Mouse (Mus musculus) kidney, embryonic 16.5 days (tissue): ENCODE data around the gene Pla2g12b. TPM values are rescaled to one million over a fixed set of nuclear protein-coding genes. Genes with fewer than 3 reads are reported as not detected.
"Not testable (repeated sequence)": the region's sequence is repeated elsewhere in the genome, so short reads cannot be mapped to it uniquely, and the experiment has no call there.

ENCODE experiments used
- ATAC-seq: fragments of 200-750 bp; cut with Nextera tagmentation; 2 replicates; pipeline ENCODE4 v1.8.0; 2017; ENCODE audit warnings: moderate TSS enrichment; ENCODE audit not compliant: low FRiP score, low TSS enrichment
- H3K27ac ChIP-seq: fragments of 300-500 bp; sonication (generic); 2 replicates; pipeline ENCODE4 v1.5.1; 2014; ENCODE audit warnings: low read length
- H3K27me3 ChIP-seq: fragments of 300-500 bp; sonication (generic); 2 replicates; pipeline ENCODE4 v1.6.1; 2014; ENCODE audit warnings: low read length, control low read depth, mixed read lengths; ENCODE audit not compliant: insufficient read depth
- H3K36me3 ChIP-seq: fragments of 300-500 bp; sonication (generic); 2 replicates; pipeline ENCODE4 v1.6.1; 2014; ENCODE audit warnings: low read length, control low read depth, mixed read lengths; ENCODE audit not compliant: insufficient read depth
- H3K4me1 ChIP-seq: fragments of 300-500 bp; sonication (generic); 2 replicates; pipeline ENCODE4 v1.6.1; 2014; ENCODE audit warnings: low read length, control low read depth, mixed read lengths; ENCODE audit not compliant: insufficient read depth
- H3K4me2 ChIP-seq: fragments of 300-500 bp; sonication (generic); replicated peaks from 2 replicates; pipeline ENCODE4 v1.6.1; 2014; ENCODE audit warnings: low read depth, low read length
- H3K4me3 ChIP-seq: fragments of 300-500 bp; sonication (generic); 2 replicates; pipeline ENCODE4 v1.5.1; 2014; ENCODE audit warnings: mild to moderate bottlenecking, low read length
- H3K9ac ChIP-seq: fragments of 300-500 bp; sonication (generic); replicated peaks from 2 replicates; pipeline ENCODE4 v1.6.1; 2014; ENCODE audit warnings: low read length
- H3K9me3 ChIP-seq: fragments of 300-500 bp; sonication (generic); 2 replicates; pipeline ENCODE4 v1.6.1; 2016; ENCODE audit warnings: low read length, control low read depth
- WGBS: fragments of 180-500 bp; shearing (Covaris S2); extraction: QIAGEN DNeasy Blood & Tissue Kit; methylation state at CpG from one replicate; pipeline ENCODE4 v1.1.7; 2014; 5-methylcytosine and 5-hydroxymethylcytosine counted together
- polyA plus RNA-seq: library from polyadenylated mRNA; unstranded; fragments of >200 nt; fragmentation: Nextera tagmentation; extraction: Ambion mirVana; gene quantifications from 2 replicates; pipeline ENCODE4 v1.2.1, GENCODE M21; 2015

Pla2g12b gene
- polyA plus RNA-seq, 1 experiment from 2014 or later, result 0.44 TPM

GRCm38 (mm10) chr10:59368729-59369128, 34.7 kb upstream of the Pla2g12b start:
- no peak for ATAC-seq
- Histone ChIP-seq H3K27me3 (no peaks in the 10 kb centered on the region), H3K4me2 (no peak overlapping the region), H3K4me3 (no peak overlapping the region), H3K27ac (no peak overlapping the region), H3K36me3 (peaks cover 50% of the 10 kb centered on the region), H3K4me1 (no peaks in the 10 kb centered on the region), H3K9ac (no peak overlapping the region), H3K9me3 (no peaks in the 10 kb centered on the region)
- WGBS, result 87% methylated on average over 8 of the region's 8 CpGs

GRCm38 (mm10) chr10:59369426-59369825, 34.0 kb upstream of the Pla2g12b start:
- no peak overlapping the region for H3K4me2 ChIP-seq
- no peaks in the 10 kb centered on the region for H3K9me3 ChIP-seq
- ATAC-seq, result no peak
- WGBS, result 91% methylated on average over 9 of the region's 9 CpGs
- peaks cover 54% of the 10 kb centered on the region for H3K36me3 ChIP-seq
- no peaks in the 10 kb centered on the region for H3K4me1 ChIP-seq
- H3K27ac ChIP-seq, result no peak overlapping the region
- H3K9ac ChIP-seq, result no peak overlapping the region
- H3K4me3 ChIP-seq, result no peak overlapping the region
- H3K27me3 ChIP-seq, result no peaks in the 10 kb centered on the region

GRCm38 (mm10) chr10:59377906-59378305, 25.6 kb upstream of the Pla2g12b start:
- 85% methylated on average over 10 of the region's 10 CpGs for WGBS
- Histone ChIP-seq H3K36me3 (peaks cover 13% of the 10 kb centered on the region), H3K9ac (no peak overlapping the region), H3K27ac (no peak overlapping the region), H3K9me3 (no peaks in the 10 kb centered on the region; the same call in 1 of the 2 replicates), H3K4me2 (no peak overlapping the region), H3K27me3 (no peaks in the 10 kb centered on the region), H3K4me3 (no peak overlapping the region), H3K4me1 (no peaks in the 10 kb centered on the region)
- ATAC-seq, result no peak

GRCm38 (mm10) chr10:59378728-59379127, 24.7 kb upstream of the Pla2g12b start:
- H3K9ac ChIP-seq, result no peak overlapping the region
- no peak for ATAC-seq
- 91% methylated on average over 4 of the region's 4 CpGs for whole genome bisulfite sequencing
- H3K27me3 ChIP-seq, result no peaks in the 10 kb centered on the region
- no peak overlapping the region for H3K4me3 ChIP-seq
- H3K4me1 ChIP-seq, result no peaks in the 10 kb centered on the region
- no peak overlapping the region for H3K27ac ChIP-seq
- H3K9me3 ChIP-seq, result no peaks in the 10 kb centered on the region; the same call in 1 of the 2 replicates
- no peak overlapping the region for H3K4me2 ChIP-seq
- peaks cover 7% of the 10 kb centered on the region for H3K36me3 ChIP-seq

- WGBS, result 49% methylated on average over 3 of the region's 3 CpGs
- Histone ChIP-seq H3K4me2 (no peak overlapping the region), H3K4me1 (no peaks in the 10 kb centered on the region), H3K27ac (no peak overlapping the region), H3K9me3 (no peaks in the 10 kb centered on the region; the same call in 1 of the 2 replicates), H3K27me3 (no peaks in the 10 kb centered on the region), H3K36me3 (no peaks in the 10 kb centered on the region), H3K4me3 (no peak overlapping the region), H3K9ac (no peak overlapping the region)
- ATAC-seq, result no peak
Observed at GRCm38 (mm10) chr10:59379927-59380326, 23.5 kb upstream of the Pla2g12b start.

GRCm38 (mm10) chr10:59380411-59380821, 23.0 kb upstream of the Pla2g12b start:
- Histone ChIP-seq H3K9ac (no peak overlapping the region), H3K4me3 (no peak overlapping the region), H3K4me1 (no peaks in the 10 kb centered on the region), H3K9me3 (no peaks in the 10 kb centered on the region; the same call in 1 of the 2 replicates), H3K27ac (no peak overlapping the region), H3K27me3 (no peaks in the 10 kb centered on the region), H3K36me3 (no peaks in the 10 kb centered on the region), H3K4me2 (no peak overlapping the region)
- ATAC-seq, result no peak
- WGBS, result 79% methylated on average over 2 of the region's 2 CpGs

- not testable (repeated sequence) for ATAC-seq, H3K4me1 ChIP-seq, H3K9me3 ChIP-seq, H3K4me3 ChIP-seq, H3K36me3 ChIP-seq, H3K4me2 ChIP-seq, H3K27me3 ChIP-seq, H3K27ac ChIP-seq, H3K9ac ChIP-seq
- WGBS, result 70% methylated on average over 5 of the region's 10 CpGs
Observed at GRCm38 (mm10) chr10:59381563-59381962, 21.9 kb upstream of the Pla2g12b start.

- Histone ChIP-seq H3K9ac (no peak overlapping the region), H3K36me3 (no peaks in the 10 kb centered on the region), H3K4me2 (no peak overlapping the region), H3K4me3 (no peak overlapping the region), H3K27me3 (no peaks in the 10 kb centered on the region), H3K9me3 (peaks cover 15% of the 10 kb centered on the region), H3K27ac (no peak overlapping the region), H3K4me1 (no peaks in the 10 kb centered on the region)
- no peak for ATAC-seq
- WGBS, result 79% methylated on average over 7 of the region's 8 CpGs
Observed at GRCm38 (mm10) chr10:59386951-59387350, 16.5 kb upstream of the Pla2g12b start.

- ATAC-seq, result no peak
- Histone ChIP-seq H3K27ac (no peak overlapping the region), H3K4me3 (no peak overlapping the region), H3K9ac (no peak overlapping the region), H3K9me3 (peaks cover 15% of the 10 kb centered on the region), H3K36me3 (no peaks in the 10 kb centered on the region), H3K4me1 (no peaks in the 10 kb centered on the region), H3K4me2 (no peak overlapping the region), H3K27me3 (no peaks in the 10 kb centered on the region)
- WGBS, result 94% methylated on average over 3 of the region's 3 CpGs
Observed at GRCm38 (mm10) chr10:59389652-59390051, 13.8 kb upstream of the Pla2g12b start.

- H3K4me1 ChIP-seq, result no peaks in the 10 kb centered on the region
- H3K27me3 ChIP-seq, result no peaks in the 10 kb centered on the region
- H3K4me3 ChIP-seq, result no peak overlapping the region
- H3K4me2 ChIP-seq, result no peak overlapping the region
- 46% methylated on average over 4 of the region's 4 CpGs for WGBS
- no peaks in the 10 kb centered on the region for H3K36me3 ChIP-seq
- H3K9me3 ChIP-seq, result peaks cover 15% of the 10 kb centered on the region
- ATAC-seq, result no peak
- no peak overlapping the region for H3K9ac ChIP-seq
- no peak overlapping the region for H3K27ac ChIP-seq
Observed at GRCm38 (mm10) chr10:59391907-59392306, 11.6 kb upstream of the Pla2g12b start.
